Mouse (Mus musculus) midbrain, embryonic 12.5 days (tissue): Measurements from ENCODE around the gene Rbm25. TPM values are rescaled to one million over a fixed set of nuclear protein-coding genes. Genes with fewer than 3 reads are reported as not detected.

ENCODE experiments used
- ATAC-seq: fragments of 200-750 bp; cut with Nextera tagmentation; 2 replicates; pipeline ENCODE4 v1.8.0; 2017; ENCODE audit warnings: low read depth, moderate TSS enrichment, moderate library complexity; ENCODE audit not compliant: low FRiP score
- H3K27ac ChIP-seq: fragments of 300-500 bp; sonication (generic); replicated peaks from 2 replicates; pipeline ENCODE4 v1.5.1; 2016; ENCODE audit warnings: mild to moderate bottlenecking
- H3K27me3 ChIP-seq: fragments of 300-500 bp; sonication (generic); 2 replicates; pipeline ENCODE4 v1.6.1; 2016; ENCODE audit warnings: mild to moderate bottlenecking
- H3K36me3 ChIP-seq: fragments of 300-500 bp; sonication (generic); 2 replicates; pipeline ENCODE4 v1.6.1; 2016
- H3K4me1 ChIP-seq: fragments of 300-500 bp; sonication (generic); 2 replicates; pipeline ENCODE4 v1.6.1; 2016
- H3K4me2 ChIP-seq: fragments of 300-500 bp; sonication (generic); replicated peaks from 2 replicates; pipeline ENCODE4 v1.6.1; 2016; ENCODE audit warnings: mild to moderate bottlenecking, moderate library complexity
- H3K4me3 ChIP-seq: fragments of 300-500 bp; sonication (generic); 2 replicates; pipeline ENCODE4 v1.5.1; 2016; ENCODE audit warnings: mild to moderate bottlenecking
- H3K9ac ChIP-seq: fragments of 300-500 bp; sonication (generic); replicated peaks from 2 replicates; pipeline ENCODE4 v1.6.1; 2016; ENCODE audit warnings: mild to moderate bottlenecking, moderate library complexity
- H3K9me3 ChIP-seq: fragments of 300-500 bp; sonication (generic); 2 replicates; pipeline ENCODE4 v1.6.1; 2016; ENCODE audit warnings: mild to moderate bottlenecking
- WGBS: fragments of 180-500 bp; shearing (Covaris S2); methylation state at CpG from one replicate; pipeline ENCODE4 v1.1.7; 2016; 5-methylcytosine and 5-hydroxymethylcytosine counted together
- polyA plus RNA-seq: library from polyadenylated mRNA; unstranded; fragments of >200 nt; fragmentation: Nextera tagmentation; extraction: Ambion mirVana; gene quantifications from 2 replicates; pipeline ENCODE4 v1.2.1, GENCODE M21; 2016

Rbm25 gene
- polyA plus RNA-seq, 1 experiment from 2014 or later, result 295 TPM

- ATAC-seq, result no peak
- Histone ChIP-seq H3K4me3 (no peak overlapping the region), H3K27ac (no peak overlapping the region), H3K4me1 (peaks cover 14% of the 10 kb centered on the region), H3K4me2 (no peak overlapping the region), H3K9me3 (no peaks in the 10 kb centered on the region), H3K27me3 (no peaks in the 10 kb centered on the region), H3K9ac (no peak overlapping the region), H3K36me3 (peaks cover 17% of the 10 kb centered on the region)
- 95% methylated on average over 1 of the region's 1 CpGs for WGBS
Observed at GRCm38 (mm10) chr12:83685466-83685865, 54.4 kb downstream of the Rbm25 start.

DNA sequence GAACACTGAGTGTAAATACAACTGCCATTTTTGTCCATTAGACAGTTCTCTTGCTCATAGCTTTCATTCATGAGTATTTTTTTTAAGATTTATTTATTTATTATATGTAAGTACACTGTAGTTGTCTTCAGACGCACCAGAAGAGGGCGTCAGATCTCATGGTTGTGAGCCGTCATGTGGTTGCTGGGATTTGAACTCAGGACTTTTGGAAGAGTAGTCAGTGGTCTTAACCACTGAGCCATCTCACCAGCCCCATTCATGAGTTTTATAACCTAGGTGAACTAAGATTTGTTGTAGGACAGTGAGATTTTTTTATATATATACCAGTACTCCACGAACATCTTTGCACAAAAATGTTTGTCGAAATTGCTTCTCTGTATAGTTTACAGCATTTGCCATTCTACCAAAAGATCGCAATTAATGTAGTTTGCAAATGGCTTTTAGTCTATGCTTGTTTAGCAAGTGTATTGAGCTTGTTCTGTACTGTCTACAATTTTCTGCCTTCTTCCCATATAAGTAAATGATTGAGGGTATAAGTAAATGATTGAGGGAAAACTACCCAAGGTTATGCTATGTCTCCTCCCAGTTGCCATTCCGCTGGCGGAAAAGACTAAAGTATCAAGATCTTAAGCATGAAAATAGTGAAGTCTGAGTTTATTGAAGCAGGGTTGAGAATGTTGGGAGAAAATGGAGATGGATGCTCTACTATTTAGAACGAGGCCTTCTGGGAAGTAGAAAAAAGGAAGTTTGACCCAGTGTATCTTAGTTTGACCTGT lies 55.7 kb downstream of the Rbm25 start:
- H3K4me2 ChIP-seq, result no peak overlapping the region
- H3K9ac ChIP-seq, result no peak overlapping the region
- H3K4me3 ChIP-seq, result no peak overlapping the region
- no peaks in the 10 kb centered on the region for H3K9me3 ChIP-seq
- peaks cover 6% of the 10 kb centered on the region for H3K36me3 ChIP-seq
- H3K4me1 ChIP-seq, result peaks cover 19% of the 10 kb centered on the region
- H3K27me3 ChIP-seq, result no peaks in the 10 kb centered on the region
- no peak for ATAC-seq
- no peak overlapping the region for H3K27ac ChIP-seq
- WGBS, result 91% methylated on average over 9 of the region's 9 CpGs

DNA sequence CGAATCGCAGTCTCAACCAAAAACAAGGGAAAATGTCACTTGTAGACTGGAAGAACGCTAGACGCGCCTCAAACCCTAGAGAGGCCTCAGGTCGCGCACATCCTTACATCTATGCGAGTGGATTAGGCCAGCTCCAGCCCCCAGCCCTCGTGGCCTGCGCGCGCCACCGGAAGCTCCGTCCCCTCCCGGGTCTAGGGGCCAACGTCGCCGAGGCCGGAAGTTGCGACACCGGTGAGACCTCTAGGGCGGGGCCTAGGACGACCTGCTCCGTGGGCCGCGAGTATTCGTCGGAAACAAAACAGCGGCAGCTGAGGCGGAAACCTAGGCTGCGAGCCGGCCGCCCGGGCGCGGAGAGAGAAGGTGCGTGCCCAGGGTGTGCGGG lies 56.9 kb downstream of the Rbm25 start, which contains the start of gene Psen1:
Gene Psen1 (plus strand): TSS at position 219 of the 382 bp plus-strand sequence.
- H3K36me3 ChIP-seq, result peaks cover 10% of the 10 kb centered on the region; the same call in 1 of the 2 replicates
- H3K4me3 ChIP-seq, result peak within 1 kb of the TSS; percentile 86
- peak within 1 kb of the TSS; percentile 83 for H3K4me2 ChIP-seq
- H3K27me3 ChIP-seq, result no peaks in the 10 kb centered on the region
- no peaks in the 10 kb centered on the region for H3K9me3 ChIP-seq
- H3K27ac ChIP-seq, result peak within 1 kb of the TSS; percentile 93
- WGBS, result under 1% methylated on average over 38 of the region's 38 CpGs
- H3K9ac ChIP-seq, result peak within 1 kb of the TSS; percentile 90
- H3K4me1 ChIP-seq, result peaks cover 19% of the 10 kb centered on the region
- peak; percentile 99 for ATAC-seq

GRCm38 (mm10) chr12:83688316-83689086 lies 57.5 kb downstream of the Rbm25 start:
- Histone ChIP-seq H3K9me3 (no peaks in the 10 kb centered on the region), H3K9ac (peak overlapping the region; percentile 90), H3K27me3 (no peaks in the 10 kb centered on the region), H3K4me2 (peak overlapping the region; percentile 83), H3K4me1 (peaks cover 19% of the 10 kb centered on the region), H3K4me3 (peak overlapping the region; percentile 86), H3K27ac (peak overlapping the region; percentile 93), H3K36me3 (peaks cover 11% of the 10 kb centered on the region; the same call in 1 of the 2 replicates)
- WGBS, result 1% methylated on average over 48 of the region's 49 CpGs
- ATAC-seq, result peak; percentile 76

DNA sequence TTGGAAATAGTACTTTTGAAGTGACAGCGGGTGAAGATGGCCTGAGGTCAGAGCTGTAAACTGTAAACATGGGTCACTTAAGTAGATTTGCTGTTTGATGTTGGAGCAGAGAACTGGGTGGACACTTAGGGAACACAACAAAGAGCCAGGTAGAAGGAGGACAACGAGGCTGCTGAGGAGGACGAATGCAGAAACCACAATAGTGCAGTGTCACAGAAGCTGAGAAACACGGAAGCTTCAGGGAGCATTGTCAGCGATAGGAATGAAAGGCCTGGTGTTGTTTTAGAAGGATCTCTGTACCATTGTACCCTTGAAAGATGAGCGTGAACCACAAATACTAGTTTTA lies 58.0 kb downstream of the Rbm25 start:
- peak overlapping the region; percentile 86 for H3K4me3 ChIP-seq
- ATAC-seq, result no peak

GRCm38 (mm10) chr12:83694011-83694410 lies 63.0 kb downstream of the Rbm25 start:
- WGBS, result 92% methylated on average over 5 of the region's 5 CpGs
- H3K27ac ChIP-seq, result no peak overlapping the region

More for the DNA sequence above, 58.0 kb downstream of the Rbm25 start:
- H3K4me1 ChIP-seq, result peaks cover 19% of the 10 kb centered on the region
- H3K36me3 ChIP-seq, result peaks cover 11% of the 10 kb centered on the region; the same call in 1 of the 2 replicates
- H3K27me3 ChIP-seq, result no peaks in the 10 kb centered on the region
- WGBS, result 43% methylated on average over 6 of the region's 6 CpGs
- H3K4me2 ChIP-seq, result peak overlapping the region; percentile 83
- no peaks in the 10 kb centered on the region for H3K9me3 ChIP-seq
- H3K27ac ChIP-seq, result peak overlapping the region; percentile 93; the same call in 1 of the 2 replicates
- H3K9ac ChIP-seq, result peak overlapping the region; percentile 90

GRCm38 (mm10) chr12:83694669-83695068 lies 63.6 kb downstream of the Rbm25 start:
- no peaks in the 10 kb centered on the region for H3K9me3 ChIP-seq
- H3K36me3 ChIP-seq, result peaks cover 15% of the 10 kb centered on the region; the same call in 1 of the 2 replicates
- no peak overlapping the region for H3K4me3 ChIP-seq
- ATAC-seq, result no peak
- no peak overlapping the region for H3K9ac ChIP-seq
- H3K27ac ChIP-seq, result no peak overlapping the region
- H3K4me1 ChIP-seq, result peaks cover 9% of the 10 kb centered on the region; the same call in 1 of the 2 replicates
- no peaks in the 10 kb centered on the region for H3K27me3 ChIP-seq
- H3K4me2 ChIP-seq, result no peak overlapping the region
- WGBS, result 94% methylated on average over 3 of the region's 3 CpGs

More at GRCm38 (mm10) chr12:83694011-83694410, 63.0 kb downstream of the Rbm25 start:
- Histone ChIP-seq H3K9me3 (no peaks in the 10 kb centered on the region), H3K4me2 (no peak overlapping the region), H3K4me1 (peaks cover 15% of the 10 kb centered on the region), H3K4me3 (no peak overlapping the region), H3K9ac (no peak overlapping the region), H3K36me3 (peaks cover 11% of the 10 kb centered on the region; the same call in 1 of the 2 replicates), H3K27me3 (no peaks in the 10 kb centered on the region)
- ATAC-seq, result no peak

DNA sequence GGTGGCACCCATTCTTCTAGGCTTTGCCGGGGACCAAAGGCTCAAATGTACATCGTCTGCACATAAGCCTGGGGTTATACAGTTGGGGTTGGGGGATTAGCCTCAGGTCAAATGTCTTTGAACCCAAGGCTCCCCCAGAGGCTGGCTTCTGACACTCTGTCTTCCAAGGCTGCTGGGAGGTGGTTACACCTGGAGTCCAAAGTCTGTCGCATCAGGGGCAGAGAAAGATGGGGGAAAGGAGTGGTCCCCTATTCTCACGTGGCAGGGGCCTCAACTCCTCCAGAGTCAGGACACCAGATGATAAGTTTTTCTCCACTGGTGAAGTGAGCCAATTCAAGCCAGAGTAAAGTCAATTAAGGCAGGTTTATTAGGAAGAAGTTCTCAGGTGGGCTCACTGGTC lies 67.6 kb downstream of the Rbm25 start:
- H3K9ac ChIP-seq, result no peak overlapping the region
- no peak for ATAC-seq
- peaks cover 24% of the 10 kb centered on the region for H3K36me3 ChIP-seq
- no peak overlapping the region for H3K4me2 ChIP-seq
- H3K9me3 ChIP-seq, result no peaks in the 10 kb centered on the region
- H3K4me3 ChIP-seq, result no peak overlapping the region
- H3K27ac ChIP-seq, result no peak overlapping the region
- H3K27me3 ChIP-seq, result no peaks in the 10 kb centered on the region
- WGBS, result 90% methylated on average over 4 of the region's 4 CpGs
- H3K4me1 ChIP-seq, result peaks cover 4% of the 10 kb centered on the region

DNA sequence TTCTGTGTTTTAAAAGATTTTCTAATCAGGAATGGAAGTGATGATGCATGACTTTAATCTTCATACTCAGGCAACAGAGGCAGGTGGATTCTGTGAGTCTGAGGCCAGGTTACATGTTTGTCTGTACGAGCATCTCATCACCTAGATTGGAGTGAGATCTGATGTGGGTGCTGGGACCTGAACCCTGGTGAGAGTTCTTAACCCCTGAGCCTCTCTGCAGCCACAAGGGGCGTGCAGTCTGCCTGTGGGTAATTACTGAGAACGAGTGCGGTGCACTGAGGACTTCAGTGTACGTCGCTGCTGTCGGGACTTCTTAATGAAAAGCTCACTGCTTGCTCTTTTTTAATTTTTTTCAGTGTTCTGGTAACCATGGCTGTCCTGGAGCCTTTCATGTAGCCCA lies 70.6 kb downstream of the Rbm25 start:
- H3K27ac ChIP-seq, result no peak overlapping the region
- H3K4me3 ChIP-seq, result no peak overlapping the region
- H3K9ac ChIP-seq, result no peak overlapping the region
- no peaks in the 10 kb centered on the region for H3K27me3 ChIP-seq
- 93% methylated on average over 7 of the region's 7 CpGs for WGBS
- H3K36me3 ChIP-seq, result peaks cover 31% of the 10 kb centered on the region
- H3K4me2 ChIP-seq, result no peak overlapping the region
- H3K4me1 ChIP-seq, result peaks cover 4% of the 10 kb centered on the region
- no peak for ATAC-seq
- H3K9me3 ChIP-seq, result no peaks in the 10 kb centered on the region

GRCm38 (mm10) chr12:83702796-83703195 lies 71.8 kb downstream of the Rbm25 start:
- Histone ChIP-seq H3K4me1 (peaks cover 4% of the 10 kb centered on the region), H3K4me2 (no peak overlapping the region), H3K27ac (no peak overlapping the region), H3K4me3 (no peak overlapping the region), H3K9ac (no peak overlapping the region), H3K9me3 (no peaks in the 10 kb centered on the region), H3K27me3 (no peaks in the 10 kb centered on the region), H3K36me3 (peaks cover 32% of the 10 kb centered on the region)
- ATAC-seq, result no peak
- WGBS, result 33% methylated on average over 4 of the region's 4 CpGs

GRCm38 (mm10) chr12:83706951-83707350 lies 75.9 kb downstream of the Rbm25 start:
- no peak overlapping the region for H3K4me2 ChIP-seq
- no peak overlapping the region for H3K27ac ChIP-seq
- H3K4me1 ChIP-seq, result peaks cover 4% of the 10 kb centered on the region
- H3K36me3 ChIP-seq, result peaks cover 15% of the 10 kb centered on the region
- H3K9ac ChIP-seq, result no peak overlapping the region
- WGBS, result 97% methylated on average over 4 of the region's 4 CpGs
- no peak overlapping the region for H3K4me3 ChIP-seq
- H3K9me3 ChIP-seq, result no peaks in the 10 kb centered on the region
- no peak for ATAC-seq
- H3K27me3 ChIP-seq, result no peaks in the 10 kb centered on the region
